Mouse (Mus musculus) lung, embryonic 14.5 days (tissue): ENCODE measurements around the gene Acvr1b. TPM values are rescaled to one million over a fixed set of nuclear protein-coding genes. Genes with fewer than 3 reads are reported as not detected.

Experiments used
- ATAC-seq: fragments of 200-750 bp; cut with Nextera tagmentation; 2 replicates; pipeline ENCODE4 v1.8.0; 2017; ENCODE audit warnings: mild to moderate bottlenecking, moderate TSS enrichment, moderate library complexity; ENCODE audit not compliant: insufficient read depth
- DNase-seq: peaks from one replicate; pipeline ENCODE4 v3.0.0-alpha.2; 2015
- H3K27ac ChIP-seq: fragments of 300-500 bp; sonication (generic); 2 replicates; pipeline ENCODE4 v1.5.1; 2014; ENCODE audit warnings: low read depth, mild to moderate bottlenecking, moderate library complexity
- H3K27me3 ChIP-seq: fragments of 300-500 bp; sonication (generic); 2 replicates; pipeline ENCODE4 v1.6.1; 2014; ENCODE audit warnings: low read length, control low read depth; ENCODE audit not compliant: insufficient read depth
- H3K36me3 ChIP-seq: fragments of 300-500 bp; sonication (generic); 2 replicates; pipeline ENCODE4 v1.6.1; 2014; ENCODE audit warnings: control low read depth; ENCODE audit not compliant: insufficient read depth
- H3K4me1 ChIP-seq: fragments of 300-500 bp; sonication (generic); 2 replicates; pipeline ENCODE4 v1.6.1; 2014; ENCODE audit warnings: antibody characterized with exemption, control low read depth; ENCODE audit not compliant: insufficient read depth
- H3K4me2 ChIP-seq: fragments of 300-500 bp; sonication (generic); 2 replicates; pipeline ENCODE4 v1.6.1; 2014; ENCODE audit warnings: mild to moderate bottlenecking
- H3K4me3 ChIP-seq: fragments of 300-500 bp; sonication (generic); 2 replicates; pipeline ENCODE4 v1.5.1; 2014; ENCODE audit warnings: low read depth, low read length
- H3K9ac ChIP-seq: fragments of 300-500 bp; sonication (generic); 2 replicates; pipeline ENCODE4 v1.6.1; 2014
- H3K9me3 ChIP-seq: fragments of 300-500 bp; sonication (generic); 2 replicates; pipeline ENCODE4 v1.6.1; 2016; ENCODE audit warnings: low read depth, low read length, control low read depth
- CTCF ChIP-seq: IDR thresholded peaks from 2 replicates; pipeline ENCODE4 v1.5.1; 2016; ENCODE audit warnings: antibody characterized with exemption, low read depth
- WGBS: fragments of 180-500 bp; shearing (Covaris S2); extraction: QIAGEN DNeasy Blood & Tissue Kit; methylation state at CpG from one replicate; pipeline ENCODE4 v1.1.7; 2014; 5-methylcytosine and 5-hydroxymethylcytosine counted together
- polyA plus RNA-seq: library from polyadenylated mRNA; unstranded; fragments of >200 nt; fragmentation: Nextera tagmentation; extraction: Ambion mirVana; gene quantifications from 2 replicates; pipeline ENCODE4 v1.2.1, GENCODE M21; 2014

Gene Acvr1b
- polyA plus RNA-seq, 1 experiment from 2014 or later, result 6.3 TPM

GRCm38 (mm10) chr15:101174294-101175130, 645 bp downstream of the Acvr1b start:
- Histone ChIP-seq H3K4me1 (peaks cover 16% of the 10 kb centered on the region; the same call in 1 of the 2 replicates), H3K4me2 (peak overlapping the region; percentile 93)
- under 1% methylated on average over 31 of the region's 46 CpGs for WGBS

GRCm38 (mm10) chr15:101175131-101175460, 1.2 kb downstream of the Acvr1b start:
- no peak for DNase-seq
- Histone ChIP-seq H3K36me3 (no peaks in the 10 kb centered on the region), H3K4me2 (peak overlapping the region; percentile 93), H3K4me1 (peaks cover 16% of the 10 kb centered on the region; the same call in 1 of the 2 replicates), H3K9ac (peak overlapping the region; percentile 90), H3K9me3 (no peaks in the 10 kb centered on the region), H3K27ac (no peak overlapping the region), H3K4me3 (peak overlapping the region; percentile 79), H3K27me3 (no peaks in the 10 kb centered on the region)
- ATAC-seq, result no peak
- no peak for TF ChIP-seq CTCF
- WGBS, result 10% methylated on average over 5 of the region's 5 CpGs

More at GRCm38 (mm10) chr15:101174294-101175130, 645 bp downstream of the Acvr1b start:
- Histone ChIP-seq H3K27ac (peak overlapping the region; percentile 66; the same call in 1 of the 2 replicates), H3K36me3 (no peaks in the 10 kb centered on the region), H3K9ac (peak overlapping the region; percentile 90), H3K27me3 (no peaks in the 10 kb centered on the region), H3K9me3 (no peaks in the 10 kb centered on the region), H3K4me3 (peak overlapping the region; percentile 79)
- no peak for TF ChIP-seq CTCF
- DNase-seq (no peak), ATAC-seq (peak; percentile 48)

- TF ChIP-seq CTCF, result no peak
- peak overlapping the region; percentile 90 for H3K9ac ChIP-seq
- ATAC-seq, result no peak
- WGBS, result 25% methylated on average over 17 of the region's 17 CpGs
- peak overlapping the region; percentile 93 for H3K4me2 ChIP-seq
- H3K36me3 ChIP-seq, result no peaks in the 10 kb centered on the region
- peak overlapping the region; percentile 79 for H3K4me3 ChIP-seq
- 0 out of 2 replicates have a peak overlapping the region, but pooled peaks have one; percentile 5 for H3K27ac ChIP-seq
- no peak for DNase-seq
- peaks cover 19% of the 10 kb centered on the region; the same call in 1 of the 2 replicates for H3K4me1 ChIP-seq
- H3K9me3 ChIP-seq, result no peaks in the 10 kb centered on the region
- H3K27me3 ChIP-seq, result no peaks in the 10 kb centered on the region
Observed at GRCm38 (mm10) chr15:101175613-101176283, 1.9 kb downstream of the Acvr1b start.

GRCm38 (mm10) chr15:101176284-101176680, 2.4 kb downstream of the Acvr1b start:
- H3K9ac ChIP-seq, result peak overlapping the region; percentile 90
- peak overlapping the region; percentile 79 for H3K4me3 ChIP-seq
- ATAC-seq (no peak), DNase-seq (no peak)
- H3K4me1 ChIP-seq, result peaks cover 22% of the 10 kb centered on the region; the same call in 1 of the 2 replicates
- peak overlapping the region; percentile 93 for H3K4me2 ChIP-seq
- no peaks in the 10 kb centered on the region for H3K27me3 ChIP-seq
- 35% methylated on average over 3 of the region's 3 CpGs for WGBS
- H3K9me3 ChIP-seq, result no peaks in the 10 kb centered on the region
- no peak for TF ChIP-seq CTCF
- 0 out of 2 replicates have a peak overlapping the region, but pooled peaks have one; percentile 5 for H3K27ac ChIP-seq
- no peaks in the 10 kb centered on the region for H3K36me3 ChIP-seq

GRCm38 (mm10) chr15:101176795-101177691, 3.2 kb downstream of the Acvr1b start:
- no peak for ATAC-seq
- no peaks in the 10 kb centered on the region for H3K36me3 ChIP-seq
- peaks cover 26% of the 10 kb centered on the region; the same call in 1 of the 2 replicates for H3K4me1 ChIP-seq
- DNase-seq, result no peak
- H3K9ac ChIP-seq, result peak overlapping the region; percentile 90; the same call in 1 of the 2 replicates
- no peak overlapping the region for H3K4me3 ChIP-seq
- TF ChIP-seq CTCF, result no peak
- H3K27me3 ChIP-seq, result no peaks in the 10 kb centered on the region
- 57% methylated on average over 8 of the region's 8 CpGs for WGBS
- H3K27ac ChIP-seq, result no peak overlapping the region
- H3K9me3 ChIP-seq, result no peaks in the 10 kb centered on the region
- peak overlapping the region; percentile 93; the same call in 1 of the 2 replicates for H3K4me2 ChIP-seq

- no peak for TF ChIP-seq CTCF
- H3K4me1 ChIP-seq, result peaks cover 29% of the 10 kb centered on the region; the same call in 1 of the 2 replicates
- no peaks in the 10 kb centered on the region for H3K27me3 ChIP-seq
- H3K27ac ChIP-seq, result no peak overlapping the region
- 60% methylated on average over 15 of the region's 15 CpGs for WGBS
- H3K9ac ChIP-seq, result no peak overlapping the region; the same call in 1 of the 2 replicates
- ATAC-seq (no peak), DNase-seq (no peak)
- no peak overlapping the region for H3K4me3 ChIP-seq
- no peaks in the 10 kb centered on the region for H3K9me3 ChIP-seq
- no peaks in the 10 kb centered on the region for H3K36me3 ChIP-seq
- no peak overlapping the region for H3K4me2 ChIP-seq
Observed at GRCm38 (mm10) chr15:101180363-101181105, 6.7 kb downstream of the Acvr1b start.
